Mouse (Mus musculus): ENCODE data around the gene Secisbp2l. TPM values are rescaled to one million over a fixed set of nuclear protein-coding genes. Genes with fewer than 3 reads are reported as not detected.

The Secisbp2l gene
- polyA plus RNA-seq, 1 experiment from 2014 or later, result 6.6 TPM

DNA sequence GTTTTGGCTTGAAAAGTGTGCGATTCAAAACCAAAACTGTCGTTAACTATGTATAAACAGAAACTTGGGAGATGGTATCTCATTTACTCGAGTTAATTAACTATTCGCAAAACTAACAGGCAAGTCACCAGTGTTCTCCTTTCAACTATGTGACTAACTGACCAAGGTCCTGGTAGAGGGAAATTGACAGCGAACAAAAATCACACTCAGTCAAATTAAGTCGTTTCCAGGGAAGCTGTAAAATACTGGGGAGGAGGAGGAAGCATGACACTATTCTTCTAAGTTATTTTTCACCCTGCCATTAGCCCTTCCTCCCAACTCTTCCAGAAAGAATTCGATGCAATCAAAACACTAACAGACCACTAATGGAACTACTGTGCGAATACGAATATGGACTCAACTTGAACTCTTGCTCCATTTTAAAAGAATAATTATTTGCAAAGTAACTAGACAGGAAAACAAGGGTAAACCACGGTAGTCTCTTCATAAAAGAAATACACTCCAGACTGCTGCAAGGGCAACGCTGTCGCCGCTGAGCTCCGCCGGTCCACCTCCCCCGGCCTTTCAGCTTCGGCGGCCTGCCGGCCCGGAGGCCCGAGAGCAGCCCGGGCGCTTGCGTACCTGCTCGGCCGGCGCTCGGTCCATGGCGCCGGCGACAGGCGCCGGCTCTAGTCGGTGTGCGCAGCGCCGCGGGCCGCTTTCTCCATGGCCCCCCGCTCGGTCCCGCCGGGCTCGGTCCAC lies 522 bp downstream of the Secisbp2l start:
- ATAC-seq, result no peak
- H3K4me1 ChIP-seq, result peaks cover 29% of the 10 kb centered on the region
- WGBS (ENCODE audit: insufficient replicate concordance), result 3% methylated on average over 44 of the region's 44 CpGs

DNA sequence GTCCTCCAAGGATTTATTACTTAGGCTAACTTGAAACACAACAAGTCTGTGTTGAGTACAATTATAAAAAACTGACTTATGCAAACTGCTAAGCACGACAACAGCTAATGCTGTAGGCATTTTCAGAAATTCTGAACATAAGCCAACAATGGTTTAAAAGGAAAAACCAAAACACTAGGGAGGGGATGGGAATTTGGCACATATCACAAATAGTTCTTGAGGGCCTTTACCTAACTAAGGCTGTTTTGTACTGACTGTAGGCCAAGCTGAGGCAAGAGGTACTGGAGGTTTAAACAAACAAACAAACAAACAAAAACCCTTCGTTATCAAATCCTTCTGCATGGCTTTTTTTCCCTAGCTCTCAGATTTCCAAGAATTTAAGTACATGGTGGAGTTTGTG lies 1.7 kb downstream of the Secisbp2l start:
- ATAC-seq, result no peak
- Histone ChIP-seq H3K27ac (no peak overlapping the region), H3K27me3 (replicated peaks) (no peaks in the 10 kb centered on the region), H3K4me3 (peak overlapping the region; percentile 96; the same call in 1 of the 2 replicates), H3K9me3 (replicated peaks) (no peaks in the 10 kb centered on the region), H3K4me2 (peak overlapping the region; percentile 79), H3K9ac (no peak overlapping the region), H3K36me3 (0 out of 2 replicates have a peak, but pooled peaks cover 3% of the 10 kb centered on the region), H3K4me1 (peaks cover 29% of the 10 kb centered on the region)
- 68% methylated on average over 2 of the region's 2 CpGs for WGBS (ENCODE audit: insufficient replicate concordance)

More for the DNA sequence above, 522 bp downstream of the Secisbp2l start:
- 0 out of 2 replicates have a peak, but pooled peaks cover 3% of the 10 kb centered on the region for H3K36me3 ChIP-seq
- H3K27ac ChIP-seq, result peak overlapping the region; percentile 80
- peak overlapping the region; percentile 93 for H3K9ac ChIP-seq
- H3K9me3 ChIP-seq (replicated peaks), result no peaks in the 10 kb centered on the region
- peak overlapping the region; percentile 79 for H3K4me2 ChIP-seq
- H3K27me3 ChIP-seq (replicated peaks), result 0 out of 2 replicates have a peak, but pooled peaks cover 3% of the 10 kb centered on the region
- H3K4me3 ChIP-seq, result peak overlapping the region; percentile 96

DNA sequence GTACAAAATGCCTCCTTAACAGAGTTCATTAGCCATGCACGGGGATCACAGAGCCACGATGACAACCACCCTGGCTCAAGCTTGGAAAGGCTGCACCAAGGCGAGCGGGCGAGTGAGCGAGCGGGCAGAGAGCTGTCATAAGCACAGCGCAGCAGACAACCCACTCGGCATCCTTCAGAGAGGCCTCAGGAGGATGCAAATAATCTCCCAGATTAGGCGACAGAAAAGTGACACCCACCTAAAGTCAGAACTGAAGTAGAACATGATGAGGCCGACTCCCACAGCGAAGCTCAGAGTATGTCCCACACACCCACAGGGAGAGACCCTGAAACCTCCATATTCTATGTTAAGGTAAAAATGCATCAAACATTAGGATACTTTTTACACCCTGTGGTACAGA lies 4.3 kb downstream of the Secisbp2l start:
- no peaks in the 10 kb centered on the region for H3K27me3 ChIP-seq (replicated peaks)
- H3K4me3 ChIP-seq, result no peak overlapping the region
- no peak overlapping the region for H3K4me2 ChIP-seq
- 77% methylated on average over 12 of the region's 12 CpGs for WGBS (ENCODE audit: insufficient replicate concordance)
- peaks cover 20% of the 10 kb centered on the region for H3K36me3 ChIP-seq
- no peak for ATAC-seq
- no peak overlapping the region for H3K27ac ChIP-seq
- H3K4me1 ChIP-seq, result peaks cover 24% of the 10 kb centered on the region
- H3K9me3 ChIP-seq (replicated peaks), result no peaks in the 10 kb centered on the region
- no peak overlapping the region for H3K9ac ChIP-seq

DNA sequence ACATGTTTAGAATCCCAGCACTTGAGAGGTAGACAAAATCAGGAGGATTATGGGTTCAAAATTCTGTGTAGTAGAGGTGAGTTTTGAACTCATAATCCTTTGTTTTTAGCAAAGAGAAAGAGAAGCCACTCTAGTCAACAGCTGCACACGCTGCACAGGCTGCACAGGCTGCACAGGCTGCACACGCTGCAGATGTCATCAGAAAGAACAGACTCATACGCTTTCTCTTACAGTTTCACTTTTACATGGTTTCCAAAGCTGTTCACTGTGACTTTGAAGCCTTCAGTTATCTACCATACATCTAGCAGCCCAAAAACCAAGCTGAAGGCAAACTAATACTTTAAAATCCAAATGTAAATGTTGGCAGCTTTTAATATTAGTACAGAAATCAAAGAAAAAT lies 5.7 kb downstream of the Secisbp2l start:
- 84% methylated on average over 3 of the region's 3 CpGs for whole genome bisulfite sequencing (ENCODE audit: insufficient replicate concordance)
- no peak for ATAC-seq
- no peak overlapping the region for H3K27ac ChIP-seq
- no peak overlapping the region for H3K4me2 ChIP-seq
- H3K27me3 ChIP-seq (replicated peaks), result no peaks in the 10 kb centered on the region
- peaks cover 30% of the 10 kb centered on the region for H3K36me3 ChIP-seq
- H3K9me3 ChIP-seq (replicated peaks), result no peaks in the 10 kb centered on the region
- H3K4me3 ChIP-seq, result no peak overlapping the region
- H3K4me1 ChIP-seq, result peaks cover 16% of the 10 kb centered on the region
- no peak overlapping the region for H3K9ac ChIP-seq

GRCm38 (mm10) chr2:125775661-125776060 lies 7.0 kb downstream of the Secisbp2l start:
- Histone ChIP-seq H3K27ac (no peak overlapping the region), H3K4me2 (no peak overlapping the region), H3K9me3 (replicated peaks) (no peaks in the 10 kb centered on the region), H3K4me3 (no peak overlapping the region), H3K27me3 (replicated peaks) (no peaks in the 10 kb centered on the region), H3K4me1 (0 out of 2 replicates have a peak, but pooled peaks cover 3% of the 10 kb centered on the region), H3K36me3 (peaks cover 39% of the 10 kb centered on the region), H3K9ac (no peak overlapping the region)
- ATAC-seq, result no peak
- WGBS (ENCODE audit: insufficient replicate concordance), result 68% methylated on average over 7 of the region's 7 CpGs

GRCm38 (mm10) chr2:125774846-125775245 lies 7.8 kb downstream of the Secisbp2l start:
- H3K4me2 ChIP-seq, result no peak overlapping the region
- no peak overlapping the region for H3K4me3 ChIP-seq
- H3K27me3 ChIP-seq (replicated peaks), result no peaks in the 10 kb centered on the region
- no peak overlapping the region for H3K27ac ChIP-seq
- H3K9ac ChIP-seq, result no peak overlapping the region
- no peaks in the 10 kb centered on the region for H3K9me3 ChIP-seq (replicated peaks)
- 34% methylated on average over 4 of the region's 4 CpGs for WGBS (ENCODE audit: insufficient replicate concordance)
- ATAC-seq, result no peak
- H3K4me1 ChIP-seq, result no peaks in the 10 kb centered on the region
- peaks cover 46% of the 10 kb centered on the region for H3K36me3 ChIP-seq

- H3K4me3 ChIP-seq, result no peak overlapping the region
- ATAC-seq, result no peak
- no peaks in the 10 kb centered on the region for H3K27me3 ChIP-seq (replicated peaks)
- H3K9me3 ChIP-seq (replicated peaks), result no peaks in the 10 kb centered on the region
- 75% methylated on average over 3 of the region's 3 CpGs for WGBS (ENCODE audit: insufficient replicate concordance)
- H3K36me3 ChIP-seq, result peaks cover 71% of the 10 kb centered on the region
- H3K9ac ChIP-seq, result no peak overlapping the region
- H3K4me1 ChIP-seq, result no peaks in the 10 kb centered on the region
- no peak overlapping the region for H3K27ac ChIP-seq
- no peak overlapping the region for H3K4me2 ChIP-seq
Measured at GRCm38 (mm10) chr2:125765029-125765428, 17.6 kb downstream of the Secisbp2l start.

GRCm38 (mm10) chr2:125764531-125764930 lies 18.1 kb downstream of the Secisbp2l start:
- Histone ChIP-seq H3K36me3 (peaks cover 72% of the 10 kb centered on the region), H3K4me3 (no peak overlapping the region), H3K9me3 (replicated peaks) (no peaks in the 10 kb centered on the region), H3K4me2 (no peak overlapping the region), H3K4me1 (no peaks in the 10 kb centered on the region), H3K9ac (no peak overlapping the region), H3K27me3 (replicated peaks) (no peaks in the 10 kb centered on the region), H3K27ac (no peak overlapping the region)
- no peak for ATAC-seq
- WGBS (ENCODE audit: insufficient replicate concordance), result 85% methylated on average over 5 of the region's 5 CpGs

DNA sequence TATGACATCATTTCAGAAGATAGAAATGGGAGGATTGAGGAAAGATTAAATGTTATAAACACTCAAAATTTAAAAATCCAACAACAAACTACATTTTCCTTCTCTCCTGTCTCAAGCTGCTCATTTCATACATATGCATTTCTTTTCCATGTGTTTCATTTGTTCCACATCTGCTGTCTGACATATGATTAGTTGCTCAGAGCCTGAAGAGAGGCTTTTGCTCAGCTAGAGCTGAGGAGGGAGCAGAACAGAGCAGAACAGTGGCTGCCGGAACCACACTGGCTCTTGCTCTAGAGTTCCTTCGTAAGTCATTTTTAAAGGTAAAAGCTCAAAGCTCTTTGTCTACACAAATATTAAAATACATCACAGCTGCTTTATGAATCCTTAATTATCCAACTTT lies 33.3 kb downstream of the Secisbp2l start:
- Histone ChIP-seq H3K4me1 (no peaks in the 10 kb centered on the region), H3K27me3 (replicated peaks) (no peaks in the 10 kb centered on the region), H3K36me3 (peaks cover 80% of the 10 kb centered on the region), H3K4me3 (no peak overlapping the region), H3K4me2 (no peak overlapping the region), H3K9me3 (replicated peaks) (no peaks in the 10 kb centered on the region), H3K9ac (no peak overlapping the region), H3K27ac (no peak overlapping the region)
- no peak for ATAC-seq
- 88% methylated on average over 2 of the region's 2 CpGs for WGBS (ENCODE audit: insufficient replicate concordance)

- H3K9ac ChIP-seq, result no peak overlapping the region
- no peak overlapping the region for H3K27ac ChIP-seq
- H3K4me2 ChIP-seq, result no peak overlapping the region
- WGBS (ENCODE audit: insufficient replicate concordance), result 77% methylated on average over 6 of the region's 6 CpGs
- H3K9me3 ChIP-seq (replicated peaks), result no peaks in the 10 kb centered on the region
- H3K4me3 ChIP-seq, result no peak overlapping the region
- no peak for ATAC-seq
- peaks cover 36% of the 10 kb centered on the region for H3K36me3 ChIP-seq
- no peaks in the 10 kb centered on the region for H3K27me3 ChIP-seq (replicated peaks)
- peaks cover 10% of the 10 kb centered on the region; the same call in 1 of the 2 replicates for H3K4me1 ChIP-seq
Measured at GRCm38 (mm10) chr2:125739338-125739737, 43.3 kb downstream of the Secisbp2l start.

GRCm38 (mm10) chr2:125738718-125739117 lies 44.0 kb downstream of the Secisbp2l start:
- H3K4me1 ChIP-seq, result peaks cover 10% of the 10 kb centered on the region; the same call in 1 of the 2 replicates
- H3K27me3 ChIP-seq (replicated peaks), result no peaks in the 10 kb centered on the region
- no peaks in the 10 kb centered on the region for H3K9me3 ChIP-seq (replicated peaks)
- H3K27ac ChIP-seq, result no peak overlapping the region
- 72% methylated on average over 5 of the region's 5 CpGs for WGBS (ENCODE audit: insufficient replicate concordance)
- H3K4me2 ChIP-seq, result no peak overlapping the region
- H3K36me3 ChIP-seq, result peaks cover 30% of the 10 kb centered on the region
- H3K4me3 ChIP-seq, result no peak overlapping the region
- ATAC-seq, result no peak
- H3K9ac ChIP-seq, result no peak overlapping the region

GRCm38 (mm10) chr2:125736025-125736343 lies 46.7 kb downstream of the Secisbp2l start:
- H3K4me2 ChIP-seq, result no peak overlapping the region
- peaks cover 18% of the 10 kb centered on the region for H3K36me3 ChIP-seq
- H3K27ac ChIP-seq, result no peak overlapping the region
- H3K4me1 ChIP-seq, result peaks cover 19% of the 10 kb centered on the region
- peak; percentile 43; the same call in 1 of the 2 replicates for ATAC-seq
- H3K27me3 ChIP-seq (replicated peaks), result peaks cover 18% of the 10 kb centered on the region
- H3K9me3 ChIP-seq (replicated peaks), result no peaks in the 10 kb centered on the region
- no peak overlapping the region for H3K4me3 ChIP-seq
- no peak overlapping the region for H3K9ac ChIP-seq

Measured in liver, embryonic 12.5 days (tissue).